Mouse (Mus musculus) small intestine, adult 2 months (tissue): ENCODE results near the gene Scyl3.

Experiments used
- CTCF ChIP-seq: fragments of 200-500 bp; IDR thresholded peaks from 2 replicates; pipeline ENCODE4 v1.5.1; 2012; ENCODE audit warnings: low read depth, mild to moderate bottlenecking, control low read depth, inconsistent platforms, low read length, moderate library complexity, mixed read lengths; ENCODE audit not compliant: insufficient replicate concordance, insufficient read length; ENCODE audit errors: extremely low read depth
- POLR2A ChIP-seq: fragments of 200-500 bp; IDR thresholded peaks from 2 replicates; pipeline ENCODE4 v1.6.1; 2012; ENCODE audit warnings: low read depth, mild to moderate bottlenecking, control low read depth, inconsistent platforms, low read length, moderate library complexity

DNA sequence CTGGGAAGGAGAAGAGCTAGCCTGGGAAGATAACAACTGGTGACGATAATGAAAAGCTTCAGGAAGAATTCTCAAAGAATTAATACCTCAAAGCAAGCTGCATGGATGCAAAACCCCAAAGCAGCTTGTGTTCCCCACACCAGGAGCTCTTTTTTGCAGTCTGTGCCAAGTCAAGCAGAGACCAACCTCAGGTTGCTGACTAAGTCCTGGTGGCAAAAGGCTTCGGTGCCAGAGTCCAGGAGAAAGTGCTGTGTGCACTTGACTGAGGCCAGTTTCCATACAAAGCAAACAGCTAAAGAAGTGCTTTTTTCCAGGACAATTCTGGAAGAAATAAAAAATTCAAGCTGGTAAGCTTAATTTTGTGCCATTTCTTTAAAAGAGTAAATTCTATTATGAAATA lies 24.5 kb downstream of the Scyl3 start:
- TF ChIP-seq CTCF (no peak), POLR2A (no peak)
